Mouse (Mus musculus) MEL (cell line): ENCODE results near the gene Stmn1. TPM values are rescaled to one million over a fixed set of nuclear protein-coding genes. Genes with fewer than 3 reads are reported as not detected.

ENCODE experiments used
- DNase-seq: peaks from one replicate; pipeline ENCODE4 v3.0.0; 2011; ENCODE audit warnings: low read depth, low spot score
- H3K27ac ChIP-seq: 2 replicates; pipeline ENCODE4 v1.5.1; 2012; ENCODE audit warnings: low read depth, mild to moderate bottlenecking, control low read depth, low read length, moderate library complexity; ENCODE audit not compliant: control insufficient read depth
- H3K27me3 ChIP-seq, 2 experiments: fragments of 150-350 bp in 1 of 2; sonication (generic) in 1 of 2; 2 replicates each; pipeline ENCODE4 v1.6.1; 2012; ENCODE audit warnings: low read length in 2 of 2, mild to moderate bottlenecking in 2 of 2, improper control_type of control experiment in 1 of 2, moderate library complexity in 1 of 2; ENCODE audit not compliant: insufficient read depth in 2 of 2, control insufficient read depth in 1 of 2
- H3K36me3 ChIP-seq, 2 experiments: 2 replicates each; pipeline ENCODE4 v1.6.1; 2012 to 2014; ENCODE audit warnings: low read length in 2 of 2, improper control_type of control experiment in 1 of 2, inconsistent platforms in 1 of 2, mild to moderate bottlenecking in 1 of 2; ENCODE audit not compliant: insufficient read depth in 2 of 2, control insufficient read depth in 1 of 2
- H3K4me1 ChIP-seq, 2 experiments: fragments of 150-350 bp in 1 of 2; sonication (generic) in 1 of 2; 2 replicates each; pipeline ENCODE4 v1.6.1; 2012; ENCODE audit warnings: low read length in 2 of 2, improper control_type of control experiment in 1 of 2, mild to moderate bottlenecking in 1 of 2; ENCODE audit not compliant: insufficient read depth in 2 of 2, control insufficient read depth in 1 of 2
- H3K4me3 ChIP-seq, 2 experiments: fragments of 150-350 bp in 1 of 2; sonication (generic) in 1 of 2; 2 replicates each; pipeline ENCODE4 v1.5.1; 2012; ENCODE audit warnings: low read depth in 2 of 2, low read length in 2 of 2, mild to moderate bottlenecking in 2 of 2, moderate library complexity in 2 of 2, control low read depth in 1 of 2, improper control_type of control experiment in 1 of 2; ENCODE audit not compliant: control insufficient read depth in 1 of 2, insufficient read depth in 1 of 2
- H3K79me2 ChIP-seq: 2 replicates; pipeline ENCODE4 v1.6.1; 2012; ENCODE audit warnings: mild to moderate bottlenecking, low read length, moderate library complexity; ENCODE audit not compliant: control insufficient read depth, poor library complexity, insufficient read depth
- H3K9ac ChIP-seq: 2 replicates; pipeline ENCODE4 v1.6.1; 2012; ENCODE audit warnings: low read depth, mild to moderate bottlenecking, control low read depth, low read length, moderate library complexity; ENCODE audit not compliant: control insufficient read depth, poor library complexity, severe bottlenecking
- H3K9me3 ChIP-seq: fragments of 150-350 bp; sonication (generic); replicated peaks from 2 replicates; pipeline ENCODE4 v1.6.1; 2012; ENCODE audit warnings: mild to moderate bottlenecking, low read length, improper control_type of control experiment, moderate library complexity; ENCODE audit not compliant: insufficient read depth
- BHLHE40 ChIP-seq: IDR thresholded peaks from 2 replicates; pipeline ENCODE4 v1.6.1; 2012; ENCODE audit warnings: low read depth, mild to moderate bottlenecking, inconsistent platforms, low read length, improper control_type of control experiment, borderline replicate concordance
- CHD2 ChIP-seq: IDR thresholded peaks from 2 replicates; pipeline ENCODE4 v1.6.1; 2011; ENCODE audit warnings: low read length, improper control_type of control experiment
- EP300 ChIP-seq, 2 experiments: IDR thresholded peaks; 2 replicates each; pipeline ENCODE4 v1.6.1; 2011; ENCODE audit warnings: improper control_type of control experiment in 2 of 2, low read length in 2 of 2, low read depth in 1 of 2, mild to moderate bottlenecking in 1 of 2
- JUND ChIP-seq: IDR thresholded peaks from 2 replicates; pipeline ENCODE4 v1.6.1; 2011; ENCODE audit warnings: low read depth, mild to moderate bottlenecking, improper control_type of control experiment, low read length
- MAX ChIP-seq: IDR thresholded peaks from 2 replicates; pipeline ENCODE4 v1.6.1; 2011; ENCODE audit warnings: low read length, improper control_type of control experiment
- MAZ ChIP-seq: IDR thresholded peaks from 2 replicates; pipeline ENCODE4 v1.6.1; 2012; ENCODE audit warnings: low read depth, mild to moderate bottlenecking, inconsistent platforms, low read length, improper control_type of control experiment
- NELFE ChIP-seq: IDR thresholded peaks from 2 replicates; pipeline ENCODE4 v1.6.1; 2011; ENCODE audit warnings: low read depth, low read length, improper control_type of control experiment
- POLR2AphosphoS5 ChIP-seq: IDR thresholded peaks from 2 replicates; pipeline ENCODE4 v1.6.1; 2012; ENCODE audit warnings: low read depth, borderline replicate concordance, mild to moderate bottlenecking, inconsistent platforms, low read length, moderate library complexity, mixed read lengths
- RAD21 ChIP-seq: IDR thresholded peaks from 2 replicates; pipeline ENCODE4 v1.6.1; 2011; ENCODE audit warnings: mild to moderate bottlenecking, low read depth, low read length, improper control_type of control experiment
- RCOR1 ChIP-seq: IDR thresholded peaks from 2 replicates; pipeline ENCODE4 v1.6.1; 2012; ENCODE audit warnings: low read depth, mild to moderate bottlenecking, inconsistent platforms, low read length, improper control_type of control experiment
- SIN3A ChIP-seq: IDR thresholded peaks from 2 replicates; pipeline ENCODE4 v1.6.1; 2012; ENCODE audit warnings: low read length, improper control_type of control experiment, inconsistent platforms
- UBTF ChIP-seq: IDR thresholded peaks from 2 replicates; pipeline ENCODE4 v1.6.1; 2012; ENCODE audit warnings: low read depth, mild to moderate bottlenecking, inconsistent platforms, low read length, improper control_type of control experiment, moderate library complexity, borderline replicate concordance; ENCODE audit not compliant: insufficient read depth
- USF1 ChIP-seq: IDR thresholded peaks from 2 replicates; pipeline ENCODE4 v1.6.1; 2014; ENCODE audit warnings: low read depth, mild to moderate bottlenecking, inconsistent platforms, low read length, improper control_type of control experiment, moderate library complexity
- ZKSCAN1 ChIP-seq: IDR thresholded peaks from 2 replicates; pipeline ENCODE4 v1.6.1; 2012; ENCODE audit warnings: low read depth, mild to moderate bottlenecking, inconsistent platforms, low read length, improper control_type of control experiment, moderate library complexity
- ZMIZ1 ChIP-seq: IDR thresholded peaks from 2 replicates; pipeline ENCODE4 v1.6.1; 2012; ENCODE audit warnings: low read depth, mild to moderate bottlenecking, inconsistent platforms, low read length, improper control_type of control experiment, moderate library complexity
- ZNF384 ChIP-seq: IDR thresholded peaks from 2 replicates; pipeline ENCODE4 v1.6.1; 2012; ENCODE audit warnings: low read depth, mild to moderate bottlenecking, inconsistent platforms, low read length, improper control_type of control experiment
- polyA plus RNA-seq, 2 experiments: library from polyadenylated mRNA; stranded (reverse) in 1 of 2; unstranded in 1 of 2; fragments of >175 nt in 1 of 2; fragments of >200 nt in 1 of 2; gene quantifications; 2 replicates each; pipeline versions ENCODE4 v1.2.1 to v1.2.4; 2012; ENCODE audit warnings: low replicate concordance in 2 of 2, low read depth in 1 of 2; ENCODE audit not compliant: insufficient read length in 2 of 2, insufficient read depth in 1 of 2, missing spikeins in 1 of 2
- total RNA-seq: library from RNA; depleted of rRNA; stranded (reverse); fragments of 300-350 nt; gene quantifications from 2 replicates; pipeline ENCODE4 v1.2.3, GENCODE M21; 2012

Gene Stmn1
- total and polyA plus RNA-seq, 3 experiments = 214 to 350 TPM; not detected in 1

- Histone ChIP-seq H3K79me2 (no peaks in the 10 kb centered on the region), H3K27me3 (peaks cover 5 to 7% of the 10 kb centered on the region in 2 experiments; a peak in 3 of 4 replicates), H3K4me3 (no peak overlapping the region), H3K9me3 (no peaks in the 10 kb centered on the region), H3K27ac (no peak overlapping the region), H3K4me1 (peaks cover 0 to 4% of the 10 kb centered on the region in 2 experiments; a peak in 1 of 4 replicates), H3K36me3 (peaks cover 0 to 6% of the 10 kb centered on the region in 2 experiments; a peak in 2 of 4 replicates), H3K9ac (no peak overlapping the region)
- no peak for DNase-seq
- no peak for TF ChIP-seq NELFE
- no peak for TF ChIP-seq EP300 (IDR thresholded peaks at IDR 0.05; ENCODE audit: low read depth in 1 of 2, low read length in 2 of 2)
- no peak for TF ChIP-seq SIN3A
- TF ChIP-seq BHLHE40 = no peak
- no peak for TF ChIP-seq ZMIZ1
- TF ChIP-seq ZKSCAN1 = no peak
- no peak for TF ChIP-seq CHD2
- TF ChIP-seq ZNF384 = no peak
- TF ChIP-seq USF1 = no peak
- no peak for TF ChIP-seq MAZ
- TF ChIP-seq POLR2AphosphoS5 = no peak
- TF ChIP-seq JUND = no peak
- TF ChIP-seq MAX = no peak
These were observed 12.8 kb upstream of the Stmn1 start for GRCm38 (mm10) chr4:134455310-134455709.

- no peak for DNase-seq
- Histone ChIP-seq H3K27ac (no peak overlapping the region), H3K4me1 (peaks cover 7 to 14% of the 10 kb centered on the region in 2 experiments), H3K4me3 (no peak overlapping the region), H3K9ac (no peak overlapping the region), H3K27me3 (peaks cover 3 to 4% of the 10 kb centered on the region in 2 experiments; a peak in 2 of 4 replicates), H3K36me3 (peaks cover 0 to 11% of the 10 kb centered on the region in 2 experiments; a peak in 2 of 4 replicates), H3K9me3 (no peaks in the 10 kb centered on the region), H3K79me2 (no peaks in the 10 kb centered on the region)
- TF ChIP-seq ZKSCAN1 (no peak), NELFE (no peak), CHD2 (no peak), RAD21 (no peak), UBTF (no peak), RCOR1 (no peak)
These were observed 10.8 kb upstream of the Stmn1 start for GRCm38 (mm10) chr4:134457130-134457825.
